Mouse (Mus musculus) CH12.LX (cell line): Measurements from ENCODE around the gene Ezh1. TPM values are rescaled to one million over a fixed set of nuclear protein-coding genes. Genes with fewer than 3 reads are reported as not detected.

ENCODE experiments used
- DNase-seq: peaks from one replicate; pipeline ENCODE4 v3.0.0-alpha.2; 2013; ENCODE audit errors: extremely low read depth
- H3K27ac ChIP-seq: 2 replicates; pipeline ENCODE4 v1.5.1; 2012; ENCODE audit warnings: low read depth, mild to moderate bottlenecking, control low read depth, moderate library complexity; ENCODE audit not compliant: insufficient read depth
- H3K27me3 ChIP-seq: replicated peaks from 2 replicates; pipeline ENCODE3; 2012; ENCODE audit warnings: inconsistent platforms
- H3K36me3 ChIP-seq, 2 experiments: replicated peaks in 1 of 2; 2 replicates each; pipeline versions ENCODE3 to v1.6.1; 2012; ENCODE audit warnings: inconsistent platforms in 1 of 2, low read length in 1 of 2, mild to moderate bottlenecking in 1 of 2, mixed read lengths in 1 of 2, moderate library complexity in 1 of 2; ENCODE audit not compliant: control insufficient read depth in 1 of 2, insufficient read depth in 1 of 2
- H3K4me1 ChIP-seq, 2 experiments: 2 replicates each; pipeline ENCODE4 v1.6.1; 2012; ENCODE audit warnings: inconsistent platforms in 1 of 2, moderate library complexity in 1 of 2; ENCODE audit not compliant: insufficient read depth in 2 of 2, control insufficient read depth in 1 of 2
- H3K4me2 ChIP-seq: 2 replicates; pipeline ENCODE4 v1.6.1; 2012; ENCODE audit warnings: low read depth, mild to moderate bottlenecking, control low read depth; ENCODE audit not compliant: poor library complexity, insufficient read depth, severe bottlenecking
- H3K4me3 ChIP-seq, 3 experiments: fragments of 150-350 bp in 1 of 3; sonication (generic) in 1 of 3; replicated peaks in 1 of 3; 2 replicates each; pipeline versions ENCODE3 to v1.5.1; 2011 to 2012; ENCODE audit warnings: low read depth in 2 of 3, low read length in 2 of 3, mild to moderate bottlenecking in 2 of 3, moderate library complexity in 2 of 3, control low read depth in 1 of 3, improper control_type of control experiment in 1 of 3, inconsistent platforms in 1 of 3, mixed read lengths in 1 of 3; ENCODE audit not compliant: poor library complexity in 1 of 3
- H3K79me2 ChIP-seq: replicated peaks from 2 replicates; pipeline ENCODE4 v1.6.1; 2012; ENCODE audit warnings: mild to moderate bottlenecking, moderate library complexity; ENCODE audit not compliant: control insufficient read depth, poor library complexity, insufficient read depth, severe bottlenecking; ENCODE audit errors: extremely low read depth
- H3K9ac ChIP-seq: 2 replicates; pipeline ENCODE4 v1.6.1; 2012; ENCODE audit warnings: low read depth, mild to moderate bottlenecking, control low read depth, moderate library complexity; ENCODE audit not compliant: insufficient read depth
- H3K9me3 ChIP-seq: replicated peaks from 2 replicates; pipeline ENCODE3; 2012; ENCODE audit warnings: low read length, inconsistent platforms, mixed read lengths
- BHLHE40 ChIP-seq: IDR thresholded peaks from 2 replicates; pipeline ENCODE4 v1.6.1; 2011; ENCODE audit warnings: mild to moderate bottlenecking, low read depth, low read length, improper control_type of control experiment
- CHD1 ChIP-seq: IDR thresholded peaks from 2 replicates; pipeline ENCODE4 v1.6.1; 2012; ENCODE audit warnings: low read depth, low read length, improper control_type of control experiment, inconsistent platforms
- EP300 ChIP-seq: IDR thresholded peaks from 2 replicates; pipeline ENCODE4 v1.6.1; 2011; ENCODE audit warnings: low read length, improper control_type of control experiment
- GABPA ChIP-seq: IDR thresholded peaks from 2 replicates; pipeline ENCODE4 v1.6.1; 2012; ENCODE audit warnings: low read depth, low read length, improper control_type of control experiment, inconsistent platforms; ENCODE audit not compliant: insufficient replicate concordance
- HCFC1 ChIP-seq: IDR thresholded peaks from 2 replicates; pipeline ENCODE4 v1.6.1; 2012; ENCODE audit warnings: low read depth, mild to moderate bottlenecking, inconsistent platforms, low read length, improper control_type of control experiment
- KAT2A ChIP-seq: IDR thresholded peaks from 2 replicates; pipeline ENCODE4 v1.6.1; 2012; ENCODE audit warnings: low read length, improper control_type of control experiment, inconsistent platforms; ENCODE audit not compliant: insufficient replicate concordance
- MAFK ChIP-seq: IDR thresholded peaks from 2 replicates; pipeline ENCODE4 v1.6.1; 2011; ENCODE audit warnings: low read length, improper control_type of control experiment; ENCODE audit not compliant: insufficient replicate concordance
- MAX ChIP-seq: IDR thresholded peaks from 2 replicates; pipeline ENCODE4 v1.6.1; 2011; ENCODE audit warnings: low read length, improper control_type of control experiment
- MAZ ChIP-seq: IDR thresholded peaks from 2 replicates; pipeline ENCODE4 v1.6.1; 2012; ENCODE audit warnings: low read depth, mild to moderate bottlenecking, inconsistent platforms, low read length, improper control_type of control experiment, moderate library complexity
- MXI1 ChIP-seq: IDR thresholded peaks from 2 replicates; pipeline ENCODE4 v1.6.1; 2011; ENCODE audit warnings: mild to moderate bottlenecking, low read depth, low read length, improper control_type of control experiment
- NRF1 ChIP-seq: IDR thresholded peaks from 2 replicates; pipeline ENCODE4 v1.6.1; 2014; ENCODE audit warnings: low read depth, mild to moderate bottlenecking, inconsistent platforms, low read length, improper control_type of control experiment, moderate library complexity
- POLR2A ChIP-seq: IDR thresholded peaks from 2 replicates; pipeline ENCODE4 v1.6.1; 2011; ENCODE audit warnings: low read depth, mild to moderate bottlenecking, improper control_type of control experiment, low read length
- POLR2AphosphoS2 ChIP-seq: IDR thresholded peaks from 2 replicates; pipeline ENCODE4 v1.6.1; 2011; ENCODE audit warnings: low read depth, low read length, improper control_type of control experiment
- RAD21 ChIP-seq: IDR thresholded peaks from 2 replicates; pipeline ENCODE4 v1.6.1; 2011; ENCODE audit warnings: low read depth, mild to moderate bottlenecking, low read length, improper control_type of control experiment, moderate library complexity
- SIN3A ChIP-seq: IDR thresholded peaks from 2 replicates; pipeline ENCODE4 v1.6.1; 2012; ENCODE audit warnings: low read length, improper control_type of control experiment, inconsistent platforms
- TBP ChIP-seq: conservative IDR thresholded peaks from 2 replicates; pipeline ENCODE4 v1.6.1; 2011; ENCODE audit warnings: low read depth, low read length, improper control_type of control experiment
- TCF12 ChIP-seq: IDR thresholded peaks from 2 replicates; pipeline ENCODE4 v1.6.1; 2014; ENCODE audit warnings: low read depth, mild to moderate bottlenecking, inconsistent platforms, low read length, improper control_type of control experiment
- UBTF ChIP-seq: IDR thresholded peaks from 2 replicates; pipeline ENCODE4 v1.6.1; 2012; ENCODE audit warnings: low read depth, mild to moderate bottlenecking, inconsistent platforms, low read length, improper control_type of control experiment, moderate library complexity
- USF2 ChIP-seq: conservative IDR thresholded peaks from 2 replicates; pipeline ENCODE4 v1.6.1; 2011; ENCODE audit warnings: low read depth, low read length, improper control_type of control experiment
- ZKSCAN1 ChIP-seq: IDR thresholded peaks from 2 replicates; pipeline ENCODE4 v1.6.1; 2012; ENCODE audit warnings: low read depth, inconsistent platforms, low read length, improper control_type of control experiment, borderline replicate concordance
- dilution Hi-C: fragments of 300-500 bp; cut with MboI; formaldehyde crosslinking; loops from 2 replicates; pipeline ENCODE4 v1.14.3; 2020; ENCODE audit warnings: low sequenced_read_pairs; ENCODE audit not compliant: extremely low pct_unique_long_range_greater_than_20kb, extremely low pct_ligation_motif_present
- in situ Hi-C: fragments of 300-500 bp; cut with MboI; formaldehyde crosslinking; loops from 3 replicates; pipeline ENCODE4 v1.14.3; 2019; ENCODE audit warnings: low sequenced_read_pairs, low pct_ligation_motif_present, low pct_unique_long_range_greater_than_20kb, mixed read lengths
- polyA plus RNA-seq: library from polyadenylated mRNA; unstranded; fragments of >175 nt; gene quantifications from 2 replicates; pipeline ENCODE4 v1.2.1, GENCODE M21; 2012; ENCODE audit warnings: low read depth; ENCODE audit not compliant: insufficient read length
- total RNA-seq, 2 experiments: library from RNA; depleted of rRNA; stranded (reverse); fragments of 300-350 nt in 1 of 2; fragments of >200 nt in 1 of 2; gene quantifications; 2 replicates each; pipeline ENCODE4 v1.2.3; 2012 to 2014

Gene Ezh1
- total and polyA plus RNA-seq, 3 experiments: 8.7 to 15.3 (median 12.1) TPM

DNA sequence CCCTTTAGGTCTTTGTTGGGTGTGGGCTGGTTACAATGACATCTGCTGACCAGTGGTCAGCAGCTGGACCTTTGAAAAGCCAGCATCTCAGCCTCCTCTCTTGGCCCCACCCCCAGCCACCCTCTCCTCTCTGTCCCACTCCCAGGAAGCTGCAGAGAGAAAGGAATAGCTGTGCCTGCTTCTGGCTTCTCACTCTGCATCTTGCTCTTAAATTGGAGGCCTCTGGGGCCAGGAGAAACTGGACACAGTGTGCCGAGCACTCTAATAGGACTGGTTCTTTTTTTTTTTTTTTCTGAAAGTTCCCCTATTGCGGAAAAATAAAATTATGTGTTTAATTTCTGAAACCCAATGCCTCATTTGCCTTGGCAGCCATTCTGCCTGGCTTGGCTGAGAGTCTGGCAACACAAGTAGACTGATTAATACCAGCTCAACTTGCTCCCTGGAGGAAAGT is 3.8 kb upstream of the Ezh1 start:
- Histone ChIP-seq H3K79me2 (no peaks in the 10 kb centered on the region), H3K36me3 (no peaks in the 10 kb centered on the region), H3K27ac (no peak overlapping the region), H3K4me3 (no peak overlapping the region), H3K9ac (no peak overlapping the region), H3K4me1 (peaks cover 6 to 26% of the 10 kb centered on the region in 2 experiments), H3K27me3 (peaks cover 30% of the 10 kb centered on the region), H3K4me2 (no peak overlapping the region), H3K9me3 (peaks cover 2% of the 10 kb centered on the region)
- DNase-seq: no peak
- dilution Hi-C loops: no loop called here
- TF ChIP-seq NRF1 (no peak), USF2 (no peak), EP300 (no peak), KAT2A (no peak), MAFK (no peak), GABPA (no peak), BHLHE40 (no peak), POLR2A (no peak), HCFC1 (no peak)
- in situ Hi-C loops: no loop called here

DNA sequence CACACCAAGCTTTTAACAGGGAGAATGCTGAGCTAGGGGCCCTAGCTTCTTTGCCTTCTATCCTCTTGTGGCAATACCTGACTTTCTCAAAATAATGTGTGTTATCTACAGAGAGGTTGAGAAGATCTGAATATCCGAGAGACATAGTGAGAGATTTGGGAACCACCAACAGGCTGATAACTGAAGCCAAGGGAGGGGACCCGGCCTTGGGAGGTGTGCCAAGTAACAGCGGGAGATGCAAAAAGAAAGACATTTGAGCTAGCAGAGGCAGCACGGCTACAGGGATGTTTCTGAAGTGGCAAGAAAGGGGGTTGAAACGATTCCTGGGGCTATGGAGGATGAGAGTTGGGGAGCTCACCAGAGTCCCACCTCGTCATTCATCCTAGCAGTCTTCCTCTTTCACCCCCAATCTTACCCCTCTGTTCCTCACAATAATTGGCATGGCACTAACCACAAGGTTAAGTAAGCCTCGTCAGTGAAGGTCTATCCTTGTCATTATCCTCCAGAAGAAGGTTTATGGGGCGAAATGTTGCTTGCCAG is 3.2 kb upstream of the Ezh1 start:
- H3K27me3 ChIP-seq: peaks cover 30% of the 10 kb centered on the region
- TF ChIP-seq RAD21 (no peak), POLR2A (no peak), CHD1 (no peak), NRF1 (no peak), TCF12 (no peak), ZKSCAN1 (no peak), BHLHE40 (no peak), UBTF (no peak), EP300 (no peak), MXI1 (no peak), MAX (no peak), MAZ (no peak), TBP (no peak), SIN3A (no peak), POLR2AphosphoS2 (no peak)
- TF ChIP-seq, all 38 proteins: peak for 0
- Histone ChIP-seq H3K4me2 (no peak overlapping the region), H3K9ac (no peak overlapping the region), H3K9me3 (peaks cover 2% of the 10 kb centered on the region), H3K4me3 (no peak overlapping the region), H3K36me3 (no peaks in the 10 kb centered on the region), H3K27ac (no peak overlapping the region), H3K79me2 (peaks cover 4% of the 10 kb centered on the region; the same call in 1 of the 2 replicates), H3K4me1 (peaks cover 6 to 32% of the 10 kb centered on the region in 2 experiments)
- in situ Hi-C loops: no loop called here
- no peak for DNase-seq
- dilution Hi-C loops: no loop called here
